In the genomic region with DNA sequence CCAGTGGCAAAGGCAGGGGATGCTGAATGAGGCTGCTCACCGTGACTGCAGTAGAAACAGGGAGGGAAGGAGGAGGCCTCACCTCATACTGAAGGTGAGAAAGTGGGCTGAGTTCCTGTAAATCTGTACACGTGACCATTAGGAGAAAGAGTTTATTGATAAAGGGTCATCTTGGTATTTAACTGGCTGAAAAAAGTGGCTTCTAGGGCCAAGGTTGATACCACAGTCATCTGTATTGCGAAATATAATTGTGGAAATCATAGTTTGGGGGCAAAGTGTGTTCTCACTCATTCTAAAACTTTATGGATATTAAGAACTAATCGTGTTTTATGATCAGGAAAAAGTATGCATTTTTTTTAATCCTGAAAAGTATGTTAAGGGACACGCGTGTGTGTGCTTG, we compare ENCODE assay signal across 39 mouse cellular contexts. TPM values are rescaled to one million over a fixed set of nuclear protein-coding genes. Genes with fewer than 3 reads are reported as not detected.
"Had no signal": no experiment of that assay in that cellular context is flagged by ENCODE, and none has a peak within 500 bp of the region (broad histone marks: within the 10 kb centered on the region; RNA-seq: fewer than 3 reads in every experiment).

No protein-coding gene starts in this region.

- H3K27me3 ChIP-seq: limb, embryonic 15.5 days had no signal

- ATAC-seq: hindbrain, embryonic 16.5 days; inflammation-experienced regulatory T-cells, adult 6 months; liver, embryonic 12.5 days had no signal

- DNase-seq: gastrocnemius, adult 2 months; gastrocnemius, postnatal 10 days; gastrocnemius, postnatal 25 days; heart, adult 18-20 months; heart, postnatal 10 days; heart, postnatal 4 days; kidney, adult 11 months; kidney, adult 2 months; kidney, adult 9 months; kidney, postnatal 14 days; kidney, postnatal 36 days; layer of hippocampus, adult 9-11 months; layer of hippocampus, postnatal 36 days; left cerebral cortex, postnatal 4 days had no signal

- H3K36me3 ChIP-seq: heart, embryonic 10.5 days; heart, embryonic 12.5 days; hindbrain, embryonic 10.5 days; hindbrain, embryonic 12.5 days; kidney, embryonic 15.5 days; limb, embryonic 13.5 days; limb, embryonic 15.5 days; liver, embryonic 12.5 days had no signal

- H3K9me3 ChIP-seq: heart, embryonic 10.5 days; heart, embryonic 12.5 days; hindbrain, embryonic 10.5 days; hindbrain, embryonic 12.5 days; kidney, embryonic 15.5 days; limb, embryonic 13.5 days; limb, embryonic 15.5 days; liver, embryonic 12.5 days had no signal

- H3K4me1 ChIP-seq: heart, embryonic 10.5 days; heart, embryonic 12.5 days; hindbrain, embryonic 12.5 days; kidney, embryonic 15.5 days; liver, embryonic 12.5 days had no signal

- H3K9ac ChIP-seq: heart, embryonic 12.5 days; hindbrain, embryonic 12.5 days; hindbrain, embryonic 14.5 days; kidney, embryonic 15.5 days; limb, embryonic 13.5 days; limb, embryonic 15.5 days; liver, embryonic 12.5 days; liver, embryonic 14.5 days had no signal

- H3K27ac ChIP-seq: gastrocnemius, adult 2 months; heart, embryonic 10.5 days; hindbrain, embryonic 10.5 days; hindbrain, embryonic 12.5 days; hindbrain, embryonic 14.5 days; kidney, embryonic 15.5 days; kidney, postnatal 0 days; limb, embryonic 13.5 days; limb, embryonic 15.5 days; liver, embryonic 12.5 days; liver, embryonic 14.5 days had no signal

- H3K4me2 ChIP-seq: heart, embryonic 12.5 days; hindbrain, embryonic 12.5 days; hindbrain, embryonic 14.5 days; kidney, embryonic 15.5 days; limb, embryonic 13.5 days; limb, embryonic 15.5 days; liver, embryonic 12.5 days had no signal

- H3K4me3 ChIP-seq: gastrocnemius, adult 2 months; heart, embryonic 10.5 days; heart, embryonic 12.5 days; hindbrain, embryonic 10.5 days; hindbrain, embryonic 12.5 days; kidney, embryonic 15.5 days; limb, embryonic 13.5 days; limb, embryonic 15.5 days; liver, embryonic 12.5 days had no signal

RNA-seq across cellular contexts. Expression of a gene that starts 21.2 kb away (rescaled TPM):
- total RNA-seq: granulocyte monocyte progenitor cell, adult 5-6 weeks; heart, adult 18-20 months; heart, adult 8-10 months; heart, postnatal 10 days; heart, postnatal 25 days; heart, postnatal 4 days; layer of hippocampus, adult 18-20 months; layer of hippocampus, adult 8-10 months; layer of hippocampus, postnatal 14 days; layer of hippocampus, postnatal 36 days; left cerebral cortex, adult 18-20 months; left cerebral cortex, adult 8-10 months; left cerebral cortex, postnatal 10 days; left cerebral cortex, postnatal 25 days; left cerebral cortex, postnatal 4 days had no signal
- polyA plus RNA-seq: hindbrain, embryonic 14.5 days; hindbrain, embryonic 16.5 days; inflammation-experienced regulatory T-cells, adult 6 months had no signal

RNA-seq across cellular contexts. Expression of a gene that starts 30.5 kb away (rescaled TPM):
- total RNA-seq: gastrocnemius, postnatal 25 days; gastrocnemius, postnatal 4 days; granulocyte monocyte progenitor cell, adult 5-6 weeks; heart, postnatal 25 days; layer of hippocampus, adult 18-20 months; left cerebral cortex, postnatal 10 days had no signal
- polyA plus RNA-seq: heart, embryonic 12.5 days; heart, embryonic 14.5 days; hindbrain, embryonic 10.5 days; hindbrain, embryonic 12.5 days; hindbrain, embryonic 14.5 days; inflammation-experienced regulatory T-cells, adult 6 months; kidney, embryonic 15.5 days; limb, embryonic 13.5 days; liver, embryonic 12.5 days had no signal
